Mouse (Mus musculus) testis, adult 2 months (tissue): ENCODE data around the gene Doc2b. TPM values are rescaled to one million over a fixed set of nuclear protein-coding genes. Genes with fewer than 3 reads are reported as not detected.

Experiments used
- H3K27ac ChIP-seq: fragments of 200-500 bp; 2 replicates; pipeline ENCODE4 v1.5.1; 2012; ENCODE audit warnings: low read depth, low read length; ENCODE audit not compliant: control insufficient read depth, insufficient read depth
- H3K27me3 ChIP-seq: fragments of 200-500 bp; 2 replicates; pipeline ENCODE4 v1.6.1; 2012; ENCODE audit warnings: mild to moderate bottlenecking, low read length, moderate library complexity; ENCODE audit not compliant: control insufficient read depth, insufficient read depth
- H3K36me3 ChIP-seq: fragments of 200-500 bp; 2 replicates; pipeline ENCODE4 v1.6.1; 2012; ENCODE audit warnings: mild to moderate bottlenecking, low read length; ENCODE audit not compliant: control insufficient read depth, insufficient read depth
- H3K4me1 ChIP-seq: fragments of 200-500 bp; 2 replicates; pipeline ENCODE4 v1.6.1; 2012; ENCODE audit warnings: low read length; ENCODE audit not compliant: control insufficient read depth, insufficient read depth
- H3K4me3 ChIP-seq: fragments of 200-500 bp; 2 replicates; pipeline ENCODE4 v1.5.1; 2012; ENCODE audit warnings: low read depth, mild to moderate bottlenecking, low read length, moderate library complexity, mixed read lengths; ENCODE audit not compliant: control insufficient read depth
- CTCF ChIP-seq: fragments of 200-500 bp; IDR thresholded peaks from 2 replicates; pipeline ENCODE4 v1.5.1; 2012; ENCODE audit warnings: low read depth, mild to moderate bottlenecking, inconsistent platforms, low read length, moderate library complexity; ENCODE audit not compliant: control insufficient read depth, insufficient read depth, insufficient replicate concordance
- POLR2A ChIP-seq: fragments of 200-500 bp; IDR thresholded peaks from 2 replicates; pipeline ENCODE4 v1.6.1; 2012; ENCODE audit warnings: low read depth, mild to moderate bottlenecking, inconsistent platforms, low read length, moderate library complexity; ENCODE audit not compliant: control insufficient read depth
- polyA plus RNA-seq: library from polyadenylated mRNA; depleted of rRNA; stranded (reverse); fragments of >200 nt; gene quantifications from 2 replicates; pipeline ENCODE4 v1.2.3, GENCODE M21; 2012

Doc2b gene
- polyA plus RNA-seq, 1 experiment, result 0.78 TPM

DNA sequence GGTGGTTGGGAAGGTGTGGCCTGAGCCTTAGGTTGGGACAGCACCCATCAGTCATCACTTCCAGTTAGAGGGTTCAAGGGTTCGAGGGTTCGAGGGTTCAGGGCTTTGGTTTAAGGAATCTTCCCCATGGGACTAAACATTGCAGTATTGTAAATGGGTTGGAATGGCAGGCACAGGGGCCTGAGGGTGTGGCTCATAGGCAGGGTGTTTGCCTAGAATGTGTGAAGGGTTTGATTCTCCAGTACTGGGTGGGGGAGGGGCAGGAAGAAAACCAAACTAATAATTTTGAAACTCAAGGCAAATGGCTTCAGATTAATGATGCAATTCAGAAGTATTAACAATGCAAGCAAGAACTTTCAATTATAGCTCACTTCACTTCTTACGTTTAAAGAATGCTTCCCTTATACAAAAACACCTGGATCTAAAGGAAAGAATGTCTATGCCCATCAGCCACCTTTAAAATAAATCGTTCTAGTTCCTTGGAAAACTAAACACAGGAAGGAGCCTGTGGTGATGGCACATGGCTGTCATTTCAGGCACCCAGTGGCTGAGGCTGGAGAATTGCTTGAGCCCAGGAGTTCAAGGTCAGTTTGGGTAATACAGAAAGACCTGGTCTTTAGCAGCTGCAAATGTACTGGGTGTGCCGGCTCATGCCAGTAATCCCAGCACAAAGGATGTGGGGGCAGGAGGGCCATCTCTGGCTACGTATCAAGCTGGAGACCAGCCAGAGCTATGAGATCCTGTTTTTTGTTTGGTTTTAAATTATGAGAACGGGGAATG, 6.1 kb upstream of the Doc2b start:
- no peaks in the 10 kb centered on the region for H3K4me1 ChIP-seq
- H3K27ac ChIP-seq, result no peak overlapping the region
- no peak overlapping the region for H3K4me3 ChIP-seq
- no peak for TF ChIP-seq CTCF
- TF ChIP-seq POLR2A, result no peak
- no peaks in the 10 kb centered on the region for H3K27me3 ChIP-seq
- no peaks in the 10 kb centered on the region for H3K36me3 ChIP-seq

DNA sequence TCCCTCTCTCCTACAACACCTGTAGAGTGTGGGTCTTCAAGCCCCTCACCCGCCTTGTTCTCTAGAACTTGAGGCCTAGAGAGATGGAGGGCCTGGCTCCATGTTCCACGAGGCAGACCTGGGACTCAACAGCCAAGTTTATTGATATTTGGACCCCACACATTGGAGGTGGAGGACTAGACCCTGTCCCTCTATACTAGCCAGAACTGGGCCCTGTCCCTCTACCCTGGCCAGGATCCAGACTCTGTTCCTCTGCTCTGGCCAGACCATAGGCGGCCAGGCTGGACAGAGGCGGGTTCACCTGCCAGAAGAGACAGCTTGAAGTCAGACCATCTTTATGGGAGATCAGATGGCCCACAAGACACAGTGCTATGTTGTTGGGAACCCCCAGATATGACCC, 5.5 kb upstream of the Doc2b start:
- H3K4me3 ChIP-seq, result no peak overlapping the region
- no peaks in the 10 kb centered on the region for H3K36me3 ChIP-seq
- no peak overlapping the region for H3K27ac ChIP-seq
- TF ChIP-seq POLR2A, result no peak
- TF ChIP-seq CTCF, result no peak
- H3K4me1 ChIP-seq, result no peaks in the 10 kb centered on the region; the same call in 1 of the 2 replicates
- H3K27me3 ChIP-seq, result no peaks in the 10 kb centered on the region

DNA sequence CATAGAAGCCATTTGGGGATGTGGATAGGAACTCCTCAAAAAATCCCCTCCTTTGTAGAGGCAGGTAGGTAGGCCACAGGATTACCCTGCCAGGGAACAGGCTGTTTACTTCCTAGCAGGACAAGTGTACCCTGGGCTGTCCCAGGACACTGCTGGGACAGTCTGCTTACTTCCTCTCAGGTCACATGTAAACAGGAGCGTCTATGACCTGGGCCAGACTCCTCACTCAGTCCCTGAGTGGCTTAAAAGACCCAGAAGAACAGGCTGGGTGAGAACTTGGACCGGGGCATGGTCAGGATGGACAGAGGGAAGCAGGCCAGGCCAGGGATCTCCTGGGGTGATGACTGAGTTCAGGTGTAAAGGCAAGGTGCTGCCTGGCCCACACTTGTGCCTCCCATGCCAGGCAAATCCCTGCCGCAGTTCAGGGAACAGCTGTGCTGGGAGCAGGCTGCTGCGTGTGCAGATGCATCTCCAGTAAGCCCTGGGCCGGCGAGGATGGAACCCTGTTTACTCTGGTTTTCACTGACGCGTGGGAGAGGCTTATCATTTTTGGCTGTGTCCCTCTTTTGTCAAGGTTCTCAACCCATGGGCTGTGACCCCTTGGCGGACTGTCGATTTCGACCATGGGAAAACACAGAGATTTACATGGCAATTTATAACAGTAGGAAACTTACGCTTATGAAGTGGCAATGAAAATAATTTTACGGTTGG, 842 bp upstream of the Doc2b start:
- peaks cover 8% of the 10 kb centered on the region; the same call in 1 of the 2 replicates for H3K4me1 ChIP-seq
- H3K27me3 ChIP-seq, result no peaks in the 10 kb centered on the region
- no peaks in the 10 kb centered on the region for H3K36me3 ChIP-seq
- H3K27ac ChIP-seq, result 0 out of 2 replicates have a peak overlapping the region, but pooled peaks have one; percentile 2
- no peak overlapping the region for H3K4me3 ChIP-seq
- TF ChIP-seq POLR2A, result no peak
- no peak for TF ChIP-seq CTCF

DNA sequence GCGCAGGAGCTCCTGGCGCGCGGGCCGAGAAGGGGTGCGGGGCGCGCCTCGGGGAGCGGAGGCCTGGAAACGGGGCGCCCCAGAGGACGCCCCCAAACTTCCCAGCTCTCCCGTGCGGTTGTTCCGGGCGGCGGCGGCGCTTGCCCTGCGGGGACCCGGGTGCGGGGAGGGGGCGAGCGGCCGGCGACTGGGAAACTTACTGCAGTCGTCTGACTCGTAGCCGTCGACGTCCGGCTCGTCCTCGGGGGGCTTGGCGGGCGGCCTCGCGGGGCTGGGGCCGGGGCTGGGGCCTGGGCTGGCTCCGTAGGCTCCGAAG, 570 bp downstream of the Doc2b start:
- Histone ChIP-seq H3K27me3 (no peaks in the 10 kb centered on the region), H3K36me3 (no peaks in the 10 kb centered on the region), H3K4me1 (peaks cover 8% of the 10 kb centered on the region; the same call in 1 of the 2 replicates), H3K27ac (no peak overlapping the region), H3K4me3 (peak overlapping the region; percentile 51; the same call in 1 of the 2 replicates)
- no peak for TF ChIP-seq POLR2A
- TF ChIP-seq CTCF, result no peak

DNA sequence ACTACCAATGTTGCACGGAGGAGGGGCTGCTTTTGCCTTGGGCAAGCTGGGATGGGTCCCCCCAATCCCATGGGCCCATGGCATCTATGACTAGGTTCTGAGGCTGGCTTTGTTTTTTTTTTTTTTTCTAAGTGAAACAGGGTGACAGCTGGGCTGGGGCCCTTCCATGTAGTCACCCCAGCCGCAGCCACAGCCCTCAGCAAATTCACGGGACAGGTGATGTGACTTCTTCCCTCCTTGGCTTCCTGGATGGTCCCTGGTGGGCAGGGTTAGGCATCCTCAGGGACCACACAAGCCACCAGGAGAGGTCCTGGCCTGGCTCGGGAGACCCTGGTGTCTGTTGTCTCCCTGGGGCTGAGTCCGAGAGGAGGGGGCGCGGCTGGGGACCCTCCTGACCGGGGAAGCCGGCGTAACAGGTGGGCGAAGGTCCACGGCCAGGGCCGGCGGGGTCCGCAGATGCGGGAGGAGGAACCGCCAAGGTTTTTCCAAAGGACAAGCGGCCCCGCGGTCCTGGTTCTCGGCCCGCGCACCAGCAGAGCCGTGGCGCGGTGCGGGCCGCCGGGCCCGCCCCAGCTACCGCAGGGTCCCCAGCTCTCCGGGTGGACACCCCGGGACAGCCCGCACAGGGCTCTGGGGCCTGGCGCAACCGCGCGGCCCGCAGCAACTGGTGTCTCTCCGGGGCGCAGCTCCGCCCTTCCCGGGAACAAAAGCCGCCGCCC, 1.1 kb downstream of the Doc2b start:
- peak overlapping the region; percentile 51; the same call in 1 of the 2 replicates for H3K4me3 ChIP-seq
- TF ChIP-seq CTCF, result no peak
- no peak for TF ChIP-seq POLR2A
- H3K27me3 ChIP-seq, result no peaks in the 10 kb centered on the region
- H3K4me1 ChIP-seq, result peaks cover 8% of the 10 kb centered on the region; the same call in 1 of the 2 replicates
- H3K27ac ChIP-seq, result no peak overlapping the region
- H3K36me3 ChIP-seq, result no peaks in the 10 kb centered on the region

DNA sequence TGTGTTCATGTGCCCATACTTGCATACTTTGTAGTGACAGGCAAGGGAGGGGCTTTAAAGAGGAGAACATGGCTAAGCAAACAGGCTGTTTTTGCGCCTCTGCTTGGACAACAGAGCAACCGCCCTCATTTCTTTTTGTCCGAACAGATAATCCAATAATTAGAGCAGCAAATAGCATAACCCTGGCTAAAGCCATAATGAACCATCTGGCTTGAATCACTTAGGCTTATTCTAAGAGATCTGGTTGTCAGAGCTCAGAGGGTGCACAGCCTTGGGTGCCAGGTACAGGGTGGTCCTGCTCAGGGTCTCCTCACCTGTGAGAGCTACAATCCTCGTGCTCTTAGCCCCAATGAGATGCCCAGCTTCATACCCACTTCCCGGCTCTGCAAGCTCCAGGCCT, 2.5 kb downstream of the Doc2b start:
- no peak overlapping the region for H3K27ac ChIP-seq
- TF ChIP-seq POLR2A (no peak), CTCF (no peak)
- H3K27me3 ChIP-seq, result no peaks in the 10 kb centered on the region
- H3K4me3 ChIP-seq, result no peak overlapping the region
- peaks cover 8% of the 10 kb centered on the region; the same call in 1 of the 2 replicates for H3K4me1 ChIP-seq
- no peaks in the 10 kb centered on the region for H3K36me3 ChIP-seq

DNA sequence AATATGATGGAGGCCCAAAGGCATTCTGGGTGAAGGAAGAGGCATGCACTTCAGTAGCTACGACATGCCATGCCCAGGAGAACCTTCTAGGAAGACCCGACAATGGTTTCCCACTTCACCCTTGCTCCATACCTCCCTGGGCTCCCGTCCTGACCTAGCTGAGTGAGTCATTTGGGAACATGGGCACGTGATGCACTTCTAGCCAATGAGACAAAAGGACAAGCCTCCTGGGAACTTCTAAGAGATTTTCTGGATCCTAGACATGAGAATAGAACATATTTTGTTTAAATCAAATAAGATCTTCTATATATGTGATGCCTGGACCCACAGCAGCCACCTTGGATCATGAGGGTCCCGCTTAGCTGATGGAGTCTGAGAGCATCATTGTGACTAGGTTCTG, 3.3 kb downstream of the Doc2b start:
- TF ChIP-seq CTCF (no peak), POLR2A (no peak)
- H3K4me3 ChIP-seq, result no peak overlapping the region
- H3K27me3 ChIP-seq, result no peaks in the 10 kb centered on the region
- no peak overlapping the region for H3K27ac ChIP-seq
- H3K4me1 ChIP-seq, result peaks cover 8% of the 10 kb centered on the region; the same call in 1 of the 2 replicates
- no peaks in the 10 kb centered on the region for H3K36me3 ChIP-seq
